ENCODE assay signal across 16 mouse cellular contexts in genomic region chr10:111388545-111389320, GRCm38 (mm10).
DNase-seq lines count a peak whose midpoint lies in the region; ATAC-seq lines count a peak whose summit lies in the region.
"Had no signal": no experiment of that assay in that cellular context is flagged by ENCODE, and none has a peak within 500 bp of the region (broad histone marks: within the 10 kb centered on the region; RNA-seq: fewer than 3 reads in every experiment).

No protein-coding gene starts in this region.

- ATAC-seq in embryonic facial prominence, embryonic 14.5 days (ENCODE audit: low read depth), result no peak
- peak; percentile 63 for ATAC-seq in midbrain, embryonic 12.5 days (ENCODE audit: low FRiP score, low read depth)
- no peak for ATAC-seq in monocyte, adult 5-6 weeks (replicated peaks; ENCODE audit: insufficient number of reproducible peaks, low FRiP score, low TSS enrichment, poor library complexity, severe bottlenecking)

- H3K4me3 ChIP-seq in embryonic facial prominence, embryonic 14.5 days (ENCODE audit: low read depth, low read length), result no peak overlapping the region
- H3K4me3 ChIP-seq in midbrain, embryonic 12.5 days, result no peak overlapping the region
- H3K4me3 ChIP-seq: gastrocnemius, adult 2 months; kidney, embryonic 15.5 days; liver, embryonic 15.5 days; neural tube, embryonic 13.5 days had no signal

- no peaks in the 10 kb centered on the region for H3K9me3 ChIP-seq in embryonic facial prominence, embryonic 14.5 days (ENCODE audit: control insufficient read depth, low read length)
- H3K9me3 ChIP-seq in midbrain, embryonic 12.5 days, result 0 out of 2 replicates have a peak, but pooled peaks cover 3% of the 10 kb centered on the region
- H3K9me3 ChIP-seq: kidney, embryonic 15.5 days; liver, embryonic 15.5 days had no signal

- H3K36me3 ChIP-seq in embryonic facial prominence, embryonic 14.5 days (ENCODE audit: control insufficient read depth, insufficient read depth, low read length), result no peaks in the 10 kb centered on the region
- H3K36me3 ChIP-seq in midbrain, embryonic 12.5 days, result no peaks in the 10 kb centered on the region
- H3K36me3 ChIP-seq: kidney, embryonic 15.5 days; liver, embryonic 15.5 days; neural tube, embryonic 13.5 days had no signal

- H3K4me1 ChIP-seq in embryonic facial prominence, embryonic 14.5 days (ENCODE audit: control insufficient read depth, insufficient read depth, low read length), result 0 out of 2 replicates have a peak, but pooled peaks cover 10% of the 10 kb centered on the region
- peaks cover 17% of the 10 kb centered on the region for H3K4me1 ChIP-seq in midbrain, embryonic 12.5 days
- H3K4me1 ChIP-seq: liver, embryonic 15.5 days had no signal

- no peaks in the 10 kb centered on the region for H3K27me3 ChIP-seq in embryonic facial prominence, embryonic 14.5 days (replicated peaks; ENCODE audit: control insufficient read depth, insufficient read depth, low read length)
- no peaks in the 10 kb centered on the region for H3K27me3 ChIP-seq in midbrain, embryonic 12.5 days
- H3K27me3 ChIP-seq: kidney, embryonic 15.5 days; liver, embryonic 15.5 days; neural tube, embryonic 13.5 days had no signal

- no peak overlapping the region for H3K27ac ChIP-seq in embryonic facial prominence, embryonic 14.5 days (replicated peaks; ENCODE audit: low read depth, low read length)
- H3K27ac ChIP-seq in midbrain, embryonic 12.5 days (replicated peaks), result no peak overlapping the region
- H3K27ac ChIP-seq: kidney, embryonic 15.5 days; liver, embryonic 15.5 days; neural tube, embryonic 13.5 days had no signal

- H3K9ac ChIP-seq in embryonic facial prominence, embryonic 14.5 days (ENCODE audit: low read depth, low read length), result no peak overlapping the region
- no peak overlapping the region for H3K9ac ChIP-seq in midbrain, embryonic 12.5 days (replicated peaks)
- H3K9ac ChIP-seq: kidney, embryonic 15.5 days; liver, embryonic 15.5 days; neural tube, embryonic 13.5 days had no signal

- 78% methylated on average over 12 of the region's 12 CpGs for WGBS in embryonic facial prominence, embryonic 14.5 days
- WGBS in midbrain, embryonic 12.5 days, result 71% methylated on average over 12 of the region's 12 CpGs

- peak; percentile 13 for DNase-seq in embryo, embryonic 11 days
- no peak for DNase-seq in embryo, embryonic 10 days (ENCODE audit: low spot score)
- DNase-seq in 3T3-L1 (ENCODE audit: low read depth, low spot score), result peak; percentile 53
- no peak for DNase-seq in embryonic facial prominence, embryonic 14.5 days (ENCODE audit: low spot score)
- no peak for DNase-seq in lung, postnatal 36 days
- DNase-seq in thymus, adult 18-20 months, result no peak
- DNase-seq: B cell, adult 2 months; cerebellum, adult 9-10 months; gastrocnemius, adult 2 months; right cerebral cortex, adult 18-20 months; thymus, adult 2 months had no signal

- peak overlapping the region; percentile 34; the same call in 1 of the 2 replicates for H3K4me2 ChIP-seq in embryonic facial prominence, embryonic 14.5 days (ENCODE audit: low read depth, low read length)
- peak overlapping the region; percentile 42 for H3K4me2 ChIP-seq in midbrain, embryonic 12.5 days (replicated peaks)
- H3K4me2 ChIP-seq: liver, embryonic 15.5 days; neural tube, embryonic 13.5 days had no signal

Comparison
In these comparisons a context has a peak if more than half of its experiments do, and no peak if none do; other contexts are left out.
1. DNase-seq: peak in embryo, embryonic 11 days (single experiment) and 3T3-L1 (single experiment); none in embryo, embryonic 10 days (single experiment), embryonic facial prominence, embryonic 14.5 days (single experiment), lung, postnatal 36 days (single experiment) and thymus, adult 18-20 months (0 of 2).